Mouse (Mus musculus): Measurements from ENCODE around the gene Gpam. TPM values are rescaled to one million over a fixed set of nuclear protein-coding genes. Genes with fewer than 3 reads are reported as not detected.
"Not testable (repeated sequence)": the region's sequence is repeated elsewhere in the genome, so short reads cannot be mapped to it uniquely, and the experiment has no call there.

Gpam gene
- 1 to 10 TPM; 1.6 to 2.1 TPM for polyA plus RNA-seq (2017; shearing (Covaris generic))

GRCm38 (mm10) chr19:55127072-55127718 lies at the start of gene Gpam:
TSS of gene Gpam (minus strand) at chr19:55127238.
- ATAC-seq, result no peak

- ATAC-seq, result no peak
These were observed 44.5 kb upstream of the Gpam start for GRCm38 (mm10) chr19:55171585-55171984.

- ATAC-seq, result no peak
These were observed 43.4 kb upstream of the Gpam start for GRCm38 (mm10) chr19:55170399-55170798.

- not testable (repeated sequence) for ATAC-seq
These were observed 42.2 kb upstream of the Gpam start for GRCm38 (mm10) chr19:55169236-55169729.

- ATAC-seq, result no peak
These were observed 41.3 kb upstream of the Gpam start for GRCm38 (mm10) chr19:55168360-55168759.

- ATAC-seq, result no peak
These were observed 40.7 kb upstream of the Gpam start for GRCm38 (mm10) chr19:55167741-55168140.

GRCm38 (mm10) chr19:55166741-55167140 lies 39.7 kb upstream of the Gpam start:
- no peak for ATAC-seq

GRCm38 (mm10) chr19:55165954-55166353 lies 38.9 kb upstream of the Gpam start:
- no peak for ATAC-seq

GRCm38 (mm10) chr19:55165183-55165865 lies 38.3 kb upstream of the Gpam start:
- ATAC-seq, result no peak

- ATAC-seq, result no peak
These were observed 37.1 kb upstream of the Gpam start for GRCm38 (mm10) chr19:55164162-55164561.

GRCm38 (mm10) chr19:55162271-55162670 lies 35.2 kb upstream of the Gpam start:
- no peak for ATAC-seq

GRCm38 (mm10) chr19:55159826-55160225 lies 32.8 kb upstream of the Gpam start:
- ATAC-seq, result no peak

- ATAC-seq, result no peak
These were observed 31.6 kb upstream of the Gpam start for GRCm38 (mm10) chr19:55158606-55159005.

GRCm38 (mm10) chr19:55157029-55157428 lies 30.0 kb upstream of the Gpam start:
- ATAC-seq, result no peak

- ATAC-seq, result no peak
These were observed 25.9 kb upstream of the Gpam start for GRCm38 (mm10) chr19:55152983-55153382.

GRCm38 (mm10) chr19:55152274-55152673 lies 25.2 kb upstream of the Gpam start:
- ATAC-seq, result not testable (repeated sequence)

GRCm38 (mm10) chr19:55149646-55150045 lies 22.6 kb upstream of the Gpam start:
- no peak for ATAC-seq

GRCm38 (mm10) chr19:55148109-55148508 lies 21.1 kb upstream of the Gpam start:
- ATAC-seq, result no peak

- ATAC-seq, result no peak
These were observed 20.5 kb upstream of the Gpam start for GRCm38 (mm10) chr19:55147568-55147967.

- no peak for ATAC-seq
These were observed 18.1 kb upstream of the Gpam start for GRCm38 (mm10) chr19:55145136-55145535.

- no peak for ATAC-seq
These were observed 17.7 kb upstream of the Gpam start for GRCm38 (mm10) chr19:55144691-55145090.

- no peak for ATAC-seq
These were observed 16.6 kb upstream of the Gpam start for GRCm38 (mm10) chr19:55143391-55144300.

- ATAC-seq, result no peak
These were observed 12.3 kb upstream of the Gpam start for GRCm38 (mm10) chr19:55139301-55139700.
